8 mouse cellular contexts compared by ENCODE assay signal in the genomic region with DNA sequence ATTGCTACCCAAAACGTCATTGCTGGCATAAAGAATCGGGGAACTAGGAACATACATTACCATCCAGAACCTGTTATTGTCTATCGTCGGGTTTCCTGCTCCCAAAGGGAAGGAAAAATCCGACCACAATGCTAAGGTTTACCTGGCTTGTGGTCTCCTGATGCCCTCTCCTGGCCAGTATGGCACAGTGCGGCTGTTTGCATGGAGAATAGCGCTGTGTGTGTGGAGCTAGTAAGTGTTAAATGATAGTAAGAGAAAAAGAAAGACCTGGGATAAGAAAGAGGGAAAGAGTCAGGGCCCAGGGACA. TPM values are rescaled to one million over a fixed set of nuclear protein-coding genes. Genes with fewer than 3 reads are reported as not detected.
DNase-seq lines count a peak whose midpoint lies in the region; ATAC-seq and TF ChIP-seq lines count a peak whose summit lies in the region.

No protein-coding gene starts in this region.

- H3K36me3 ChIP-seq in kidney, adult 2 months (ENCODE audit: control insufficient read depth, insufficient read depth, low read length) = no peaks in the 10 kb centered on the region
- H3K36me3 ChIP-seq in limb, embryonic 15.5 days = no peaks in the 10 kb centered on the region
- H3K36me3 ChIP-seq in midbrain, embryonic 16.5 days (ENCODE audit: control insufficient read depth, insufficient read depth, low read length) = no peaks in the 10 kb centered on the region

- H3K9ac ChIP-seq in limb, embryonic 15.5 days = no peak overlapping the region
- H3K9ac ChIP-seq in midbrain, embryonic 16.5 days (ENCODE audit: low read depth, low read length) = peak overlapping the region; percentile 31; the same call in 1 of the 2 replicates

- peak; percentile 45 for DNase-seq in urinary bladder, postnatal 25 days (ENCODE audit: low spot score)
- DNase-seq in urinary bladder, postnatal 10 days (ENCODE audit: low spot score) = no peak
- peak; percentile 29 to 43 for DNase-seq in gastrocnemius, postnatal 4 days (ENCODE audit: low spot score in 2 of 2)
- DNase-seq in kidney, adult 2 months = peak; percentile 52
- peak; percentile 69 for DNase-seq in testis, postnatal 10 days (ENCODE audit: low spot score)

- no peaks in the 10 kb centered on the region for H3K4me1 ChIP-seq in cortical plate, adult 2 months (ENCODE audit: control insufficient read depth, insufficient read depth, low read length)
- no peaks in the 10 kb centered on the region for H3K4me1 ChIP-seq in kidney, adult 2 months (ENCODE audit: control insufficient read depth, insufficient read depth, low read length)
- peaks cover 4% of the 10 kb centered on the region; the same call in 1 of the 2 replicates for H3K4me1 ChIP-seq in limb, embryonic 15.5 days
- no peaks in the 10 kb centered on the region for H3K4me1 ChIP-seq in midbrain, embryonic 16.5 days (ENCODE audit: control insufficient read depth, insufficient read depth, low read length)

- H3K9me3 ChIP-seq in limb, embryonic 15.5 days = no peaks in the 10 kb centered on the region
- H3K9me3 ChIP-seq in midbrain, embryonic 16.5 days (replicated peaks; ENCODE audit: control insufficient read depth, low read length, poor library complexity, severe bottlenecking) = no peaks in the 10 kb centered on the region

- no peaks in the 10 kb centered on the region for H3K27me3 ChIP-seq in kidney, adult 2 months (replicated peaks; ENCODE audit: control insufficient read depth, insufficient read depth, low read length)
- 0 out of 2 replicates have a peak, but pooled peaks cover 4% of the 10 kb centered on the region for H3K27me3 ChIP-seq in limb, embryonic 15.5 days
- H3K27me3 ChIP-seq in midbrain, embryonic 16.5 days (ENCODE audit: control insufficient read depth, insufficient read depth, low read depth, low read length) = no peaks in the 10 kb centered on the region

- peak overlapping the region; percentile 45 for H3K4me2 ChIP-seq in limb, embryonic 15.5 days
- peak overlapping the region; percentile 45 for H3K4me2 ChIP-seq in midbrain, embryonic 16.5 days (ENCODE audit: low read length)

- TF ChIP-seq CTCF in cortical plate, adult 2 months (IDR thresholded peaks at IDR 0.05; ENCODE audit: extremely low read depth, insufficient read depth, low read length) = peak; percentile 100
- peak; percentile 99 for TF ChIP-seq CTCF in kidney, adult 2 months (conservative IDR thresholded peaks at IDR 0.05; ENCODE audit: insufficient read depth, insufficient read length, low read depth, low read length)

- under 1% methylated on average over 7 of the region's 7 CpGs for WGBS in kidney, adult 2 months
- WGBS in limb, embryonic 15.5 days = under 1% methylated on average over 7 of the region's 7 CpGs
- 2% methylated on average over 7 of the region's 7 CpGs for WGBS in midbrain, embryonic 16.5 days

- H3K27ac ChIP-seq in cortical plate, adult 2 months (ENCODE audit: insufficient read depth, low read length) = no peak overlapping the region
- H3K27ac ChIP-seq in kidney, adult 2 months (ENCODE audit: insufficient read depth, low read depth, low read length) = no peak overlapping the region
- no peak overlapping the region for H3K27ac ChIP-seq in limb, embryonic 15.5 days
- H3K27ac ChIP-seq in midbrain, embryonic 16.5 days (ENCODE audit: low read length) = no peak overlapping the region

- TF ChIP-seq POLR2A in cortical plate, adult 2 months (IDR thresholded peaks at IDR 0.05; ENCODE audit: extremely low read depth, insufficient read depth, low read length) = no peak
- no peak for TF ChIP-seq POLR2A in kidney, adult 2 months (IDR thresholded peaks at IDR 0.05; ENCODE audit: low read depth, low read length)

- H3K4me3 ChIP-seq in cortical plate, adult 2 months (ENCODE audit: insufficient read depth, low read length) = no peak overlapping the region
- no peak overlapping the region for H3K4me3 ChIP-seq in kidney, adult 2 months (ENCODE audit: insufficient read depth, low read depth, low read length)
- peak overlapping the region; percentile 27 for H3K4me3 ChIP-seq in limb, embryonic 15.5 days
- H3K4me3 ChIP-seq in midbrain, embryonic 16.5 days (ENCODE audit: low read depth, low read length) = peak overlapping the region; percentile 26

- ATAC-seq in limb, embryonic 15.5 days (ENCODE audit: insufficient number of reproducible peaks, low FRiP score, low TSS enrichment, low read depth) = no peak
- ATAC-seq in midbrain, embryonic 16.5 days = peak; percentile 90; the same call in 1 of the 2 replicates

RNA-seq across cellular contexts. Expression of a gene that starts 17.5 kb away (rescaled TPM):
- polyA plus RNA-seq in cortical plate, adult 2 months (2012; rRNA removed) = 13.3 and 13.6 TPM in 2 replicates
- 10 to 100 TPM in 1 of 2 experiments, 1 to 10 TPM in 1; 10.0 to 11.7 TPM for total RNA-seq in gastrocnemius, postnatal 4 days (2021)
- 2.5 and 2.8 TPM in 2 replicates for polyA plus RNA-seq in kidney, adult 2 months (2012; rRNA removed)
- 6.4 and 7.3 TPM in 2 replicates for polyA plus RNA-seq in limb, embryonic 15.5 days (2015; fragmentation: Nextera tagmentation; extraction: Ambion mirVana)
- polyA plus RNA-seq in midbrain, embryonic 16.5 days (2015; fragmentation: Nextera tagmentation; extraction: Ambion mirVana) = 23.2 and 23.3 TPM in 2 replicates

Comparison
In these comparisons a context has a peak if more than half of its experiments do, and no peak if none do; other contexts are left out.
1. H3K4me3 ChIP-seq: peak in limb, embryonic 15.5 days (single experiment) and midbrain, embryonic 16.5 days (single experiment); none in cortical plate, adult 2 months (single experiment) and kidney, adult 2 months (single experiment).